Mouse (Mus musculus) ovary, postnatal 10 days (tissue): ENCODE data around the gene Rph3al.

Experiments
- DNase-seq: peaks from one replicate; pipeline ENCODE4 v3.0.0; 2022; ENCODE audit warnings: low spot score

The Rph3al gene

GRCm38 (mm10) chr11:75861653-75862052 is 76.6 kb downstream of the Rph3al start:
- DNase-seq: no peak

GRCm38 (mm10) chr11:75861213-75861612 is 77.0 kb downstream of the Rph3al start:
- DNase-seq: no peak

GRCm38 (mm10) chr11:75859460-75859859 is 78.8 kb downstream of the Rph3al start:
- no peak for DNase-seq

- no peak for DNase-seq
These were observed 79.3 kb downstream of the Rph3al start for GRCm38 (mm10) chr11:75858975-75859374.

- DNase-seq: no peak
These were observed 80.4 kb downstream of the Rph3al start for GRCm38 (mm10) chr11:75857781-75858180.

GRCm38 (mm10) chr11:75854327-75854726 is 83.9 kb downstream of the Rph3al start:
- DNase-seq: no peak

- DNase-seq: no peak
These were observed 85.1 kb downstream of the Rph3al start for GRCm38 (mm10) chr11:75853067-75853636.

- no peak for DNase-seq
These were observed 85.7 kb downstream of the Rph3al start for GRCm38 (mm10) chr11:75852485-75852884.

- DNase-seq: no peak
These were observed 88.7 kb downstream of the Rph3al start for GRCm38 (mm10) chr11:75849552-75849951.

GRCm38 (mm10) chr11:75846589-75846988 is 91.6 kb downstream of the Rph3al start:
- no peak for DNase-seq

GRCm38 (mm10) chr11:75845675-75846074 is 92.6 kb downstream of the Rph3al start:
- DNase-seq: no peak

- DNase-seq: no peak
These were observed 95.2 kb downstream of the Rph3al start for GRCm38 (mm10) chr11:75842904-75843619.

GRCm38 (mm10) chr11:75841503-75841902 is 96.7 kb downstream of the Rph3al start:
- DNase-seq: no peak

- DNase-seq: no peak
These were observed 98.4 kb downstream of the Rph3al start for GRCm38 (mm10) chr11:75839536-75840430.

- DNase-seq: no peak
These were observed 99.3 kb downstream of the Rph3al start for GRCm38 (mm10) chr11:75838861-75839426.

GRCm38 (mm10) chr11:75836240-75836610 is 102.0 kb downstream of the Rph3al start:
- no peak for DNase-seq

GRCm38 (mm10) chr11:75835587-75836239 is 102.5 kb downstream of the Rph3al start:
- no peak for DNase-seq

GRCm38 (mm10) chr11:75833081-75833480 is 105.1 kb downstream of the Rph3al start:
- DNase-seq: no peak

- DNase-seq: no peak
These were observed 107.8 kb downstream of the Rph3al start for GRCm38 (mm10) chr11:75830386-75830785.

GRCm38 (mm10) chr11:75827414-75827813 is 110.8 kb downstream of the Rph3al start:
- DNase-seq: no peak

- no peak for DNase-seq
These were observed 114.7 kb downstream of the Rph3al start for GRCm38 (mm10) chr11:75823506-75823905.

- DNase-seq: no peak
These were observed 125.1 kb downstream of the Rph3al start for GRCm38 (mm10) chr11:75813085-75813484.
